Mouse (Mus musculus) induced T-regulatory cell, adult 2 months (primary cell): ENCODE data around the gene Eef1g.

Experiments
- DNase-seq: peaks from one replicate; pipeline ENCODE4 v3.0.0-alpha.2; 2012; ENCODE audit warnings: low read depth

Eef1g gene

GRCm38 (mm10) chr19:9026634-9027033, 59.8 kb downstream of the Eef1g start:
- no peak for DNase-seq

DNA sequence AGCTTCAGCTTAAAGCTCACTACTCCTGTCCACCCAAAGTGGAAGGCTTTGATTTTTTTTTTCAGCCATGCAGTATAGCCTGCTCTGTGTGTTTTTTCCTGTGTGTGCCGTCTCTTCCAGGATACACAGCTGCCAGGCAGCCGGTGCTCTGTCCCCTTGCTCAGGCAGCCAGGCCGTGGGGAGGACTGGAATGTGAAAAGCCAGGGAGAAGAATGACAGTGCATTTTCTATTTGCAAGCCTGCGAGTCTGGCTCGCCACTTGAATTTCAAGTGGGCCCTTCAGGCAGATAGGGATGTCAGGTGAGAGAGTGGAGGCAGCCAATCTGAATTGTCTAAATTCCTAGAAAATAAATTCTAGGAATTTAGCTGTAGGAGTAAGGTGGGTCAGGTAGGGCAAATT, 61.0 kb downstream of the Eef1g start:
- DNase-seq, result no peak
